Mouse (Mus musculus): Measurements from ENCODE around the gene Fsip1. TPM values are rescaled to one million over a fixed set of nuclear protein-coding genes. Genes with fewer than 3 reads are reported as not detected.
A peak's percentile ranks its signal among the peaks of the same experiment; 100 is the strongest.

Fsip1 gene
- total and polyA plus RNA-seq, 3 experiments, result 0.17 to 0.49 (median 0.47) TPM

DNA sequence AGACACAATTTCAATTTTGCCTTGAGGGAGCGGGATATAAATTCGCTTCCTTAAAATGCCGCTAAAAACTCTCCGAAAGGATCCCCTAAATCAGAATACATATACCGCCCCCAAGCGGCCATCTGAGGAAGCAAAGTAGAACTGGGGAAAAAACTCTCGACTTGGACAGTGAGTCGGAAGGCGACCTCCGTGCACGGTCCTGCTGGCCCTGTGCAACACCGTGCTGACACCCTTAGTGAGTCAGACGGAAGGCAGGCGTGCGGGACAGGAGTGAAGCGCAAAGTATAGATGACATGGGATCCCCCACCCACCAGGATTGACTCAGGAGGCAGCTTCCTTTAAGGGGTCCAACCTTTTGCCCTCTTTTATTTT lies 145.7 kb downstream of the Fsip1 start:
- H3K36me3 ChIP-seq (replicated peaks in 1 of 2; ENCODE audit: control insufficient read depth in 1 of 2, insufficient read depth in 1 of 2, low read length in 1 of 2), result no peaks in the 10 kb centered on the region
- in situ Hi-C loops (cut with MboI; ENCODE audit: low pct_ligation_motif_present, low pct_unique_long_range_greater_than_20kb, low sequenced_read_pairs), result loop anchor here (25.0 kb wide), 1 partner anchor 574 kb away; no protein-coding TSS in a partner anchor
- no peaks in the 10 kb centered on the region for H3K9me3 ChIP-seq (replicated peaks; ENCODE audit: low read length)
- H3K27me3 ChIP-seq (replicated peaks), result no peaks in the 10 kb centered on the region
- H3K4me2 ChIP-seq (ENCODE audit: insufficient read depth, low read depth, poor library complexity, severe bottlenecking), result peak overlapping the region; percentile 87
- H3K27ac ChIP-seq (ENCODE audit: insufficient read depth, low read depth), result no peak overlapping the region
- dilution Hi-C loops (cut with MboI; ENCODE audit: extremely low pct_ligation_motif_present, extremely low pct_unique_long_range_greater_than_20kb, low sequenced_read_pairs), result no loop called here
- no peaks in the 10 kb centered on the region for H3K4me1 ChIP-seq (ENCODE audit: control insufficient read depth in 1 of 2, insufficient read depth in 2 of 2)
- no peaks in the 10 kb centered on the region for H3K79me2 ChIP-seq (replicated peaks; ENCODE audit: control insufficient read depth, extremely low read depth, insufficient read depth, poor library complexity, severe bottlenecking)
- peak overlapping the region in 1 of 3 experiments; percentile 41 for H3K4me3 ChIP-seq (replicated peaks in 1 of 3; ENCODE audit: low read depth in 2 of 3, low read length in 2 of 3, poor library complexity in 1 of 3)
- DNase-seq (ENCODE audit: extremely low read depth), result peak; percentile 71
- peak; percentile 78 for TF ChIP-seq RAD21 (IDR thresholded peaks at IDR 0.05; ENCODE audit: low read depth, low read length)
- no peak for TF ChIP-seq KAT2A (IDR thresholded peaks at IDR 0.05; ENCODE audit: insufficient replicate concordance, low read length)
- no peak for TF ChIP-seq USF2 (conservative IDR thresholded peaks at IDR 0.05; ENCODE audit: low read depth, low read length)
- peak; percentile 63 for TF ChIP-seq SMC3 (IDR thresholded peaks at IDR 0.05; ENCODE audit: low read depth, low read length)
- TF ChIP-seq MAFK (IDR thresholded peaks at IDR 0.05; ENCODE audit: insufficient replicate concordance, low read length), result no peak
- peak; percentile 42 to 81; a peak in 3 of 4 replicates for TF ChIP-seq CTCF (conservative IDR thresholded peaks at IDR 0.05 in 1 of 2, IDR thresholded peaks at IDR 0.05 in 1 of 2; ENCODE audit: low read depth in 2 of 2, low read length in 2 of 2)
- TF ChIP-seq USF1 (IDR thresholded peaks at IDR 0.05; ENCODE audit: low read depth, low read length), result no peak
- no peak for TF ChIP-seq ETS1 (conservative IDR thresholded peaks at IDR 0.05; ENCODE audit: low read depth, low read length)
- TF ChIP-seq HCFC1 (IDR thresholded peaks at IDR 0.05; ENCODE audit: low read depth, low read length), result no peak
- H3K9ac ChIP-seq (ENCODE audit: insufficient read depth, low read depth), result no peak overlapping the region

DNA sequence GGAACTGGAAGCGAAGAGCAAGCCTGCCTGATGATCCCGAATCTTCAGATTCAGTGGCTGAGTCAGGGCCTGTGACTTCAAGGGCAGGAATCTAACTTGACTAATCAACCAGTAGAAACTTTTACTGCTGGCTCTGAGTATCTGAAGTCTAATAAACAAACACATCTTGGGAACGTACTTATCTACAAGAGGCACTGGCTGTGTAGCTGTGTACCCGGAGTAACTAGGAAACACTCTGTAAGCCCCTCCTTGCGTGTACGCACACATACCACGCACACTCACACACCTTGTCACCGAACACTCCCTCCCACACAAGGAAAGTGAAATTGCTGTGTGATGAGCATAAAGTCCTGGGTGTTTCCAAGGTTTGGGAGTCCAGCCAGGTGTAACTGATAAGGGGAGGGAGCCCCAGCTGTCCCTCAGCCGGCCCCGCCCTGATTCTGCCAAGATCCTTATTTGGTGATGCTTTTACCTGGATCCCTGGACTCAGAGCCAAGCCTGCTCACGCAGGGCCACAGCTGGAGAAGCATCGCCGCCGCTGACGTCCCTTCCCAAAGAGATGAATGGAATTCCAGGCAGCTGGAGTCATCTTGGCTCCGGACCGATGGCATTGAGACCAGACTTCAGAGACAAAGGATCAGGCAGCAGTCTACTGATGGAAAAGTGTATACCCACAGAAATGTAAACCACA lies 146.4 kb downstream of the Fsip1 start:
- no peaks in the 10 kb centered on the region for H3K79me2 ChIP-seq (replicated peaks; ENCODE audit: control insufficient read depth, extremely low read depth, insufficient read depth, poor library complexity, severe bottlenecking)
- no peak overlapping the region for H3K27ac ChIP-seq (ENCODE audit: insufficient read depth, low read depth)
- in situ Hi-C loops (cut with MboI; ENCODE audit: low pct_ligation_motif_present, low pct_unique_long_range_greater_than_20kb, low sequenced_read_pairs) (loop anchor here (25.0 kb wide), 1 partner anchor 573 kb away; no protein-coding TSS in a partner anchor), dilution Hi-C loops (cut with MboI; ENCODE audit: extremely low pct_ligation_motif_present, extremely low pct_unique_long_range_greater_than_20kb, low sequenced_read_pairs) (no loop called here)
- H3K4me2 ChIP-seq (ENCODE audit: insufficient read depth, low read depth, poor library complexity, severe bottlenecking), result no peak overlapping the region
- H3K36me3 ChIP-seq (replicated peaks in 1 of 2; ENCODE audit: control insufficient read depth in 1 of 2, insufficient read depth in 1 of 2, low read length in 1 of 2), result no peaks in the 10 kb centered on the region
- TF ChIP-seq USF2 (conservative IDR thresholded peaks at IDR 0.05; ENCODE audit: low read depth, low read length), result no peak
- TF ChIP-seq USF1 (IDR thresholded peaks at IDR 0.05; ENCODE audit: low read depth, low read length), result no peak
- TF ChIP-seq KAT2A (IDR thresholded peaks at IDR 0.05; ENCODE audit: insufficient replicate concordance, low read length), result no peak
- no peak for TF ChIP-seq CHD1 (IDR thresholded peaks at IDR 0.05; ENCODE audit: low read depth, low read length)
- no peak for TF ChIP-seq SMC3 (IDR thresholded peaks at IDR 0.05; ENCODE audit: low read depth, low read length)
- TF ChIP-seq PAX5 (IDR thresholded peaks at IDR 0.05; ENCODE audit: low read length), result no peak
- no peak for TF ChIP-seq SIN3A (IDR thresholded peaks at IDR 0.05; ENCODE audit: low read length)
- no peak for TF ChIP-seq ZC3H11A (IDR thresholded peaks at IDR 0.05; ENCODE audit: low read depth, low read length)
- TF ChIP-seq GABPA (IDR thresholded peaks at IDR 0.05; ENCODE audit: insufficient replicate concordance, low read depth, low read length), result no peak
- no peak for TF ChIP-seq RCOR1 (conservative IDR thresholded peaks at IDR 0.05; ENCODE audit: low read depth, low read length)
- no peak for TF ChIP-seq ZMIZ1 (IDR thresholded peaks at IDR 0.05; ENCODE audit: low read depth, low read length)
- H3K27me3 ChIP-seq (replicated peaks), result no peaks in the 10 kb centered on the region
- no peak for DNase-seq (ENCODE audit: extremely low read depth)
- no peaks in the 10 kb centered on the region for H3K9me3 ChIP-seq (replicated peaks; ENCODE audit: low read length)
- H3K4me3 ChIP-seq (replicated peaks in 1 of 3; ENCODE audit: low read depth in 2 of 3, low read length in 2 of 3, poor library complexity in 1 of 3), result no peak overlapping the region
- H3K4me1 ChIP-seq (ENCODE audit: control insufficient read depth in 1 of 2, insufficient read depth in 2 of 2), result no peaks in the 10 kb centered on the region
- H3K9ac ChIP-seq (ENCODE audit: insufficient read depth, low read depth), result no peak overlapping the region

Data from CH12.LX (cell line).